Mouse (Mus musculus): Measurements from ENCODE around the gene Lzts3. TPM values are rescaled to one million over a fixed set of nuclear protein-coding genes. Genes with fewer than 3 reads are reported as not detected.
"Not testable (repeated sequence)": the region's sequence is repeated elsewhere in the genome, so short reads cannot be mapped to it uniquely, and the experiment has no call there.

Gene Lzts3
- polyA plus RNA-seq, 1 experiment from 2014 or later, result 3.7 TPM

DNA sequence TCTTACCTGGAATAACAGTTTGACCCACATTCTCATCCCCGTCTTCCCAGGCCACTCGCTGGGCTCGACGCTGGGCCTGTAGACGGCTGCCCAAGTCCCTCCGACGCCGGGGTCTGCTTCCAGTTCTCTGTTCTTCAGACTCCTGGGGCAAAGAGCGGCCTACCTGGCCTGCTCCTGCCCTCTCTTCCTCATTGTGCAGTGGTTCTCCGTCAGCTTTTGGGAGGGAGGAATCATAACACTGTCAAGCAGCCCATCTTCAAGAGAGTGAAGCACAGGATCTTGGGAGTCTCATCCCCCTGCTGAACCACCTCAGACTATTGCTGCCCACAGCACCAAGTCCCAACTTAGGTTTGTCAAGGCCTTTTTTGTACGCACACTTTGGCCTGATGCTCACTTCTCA lies 20.7 kb upstream of the Lzts3 start:
- Histone ChIP-seq H3K9me3 (ENCODE audit: control insufficient read depth, low read length) (no peaks in the 10 kb centered on the region), H3K4me3 (ENCODE audit: low read length) (peak overlapping the region; percentile 64), H3K36me3 (ENCODE audit: control insufficient read depth, insufficient read depth, low read length) (peaks cover 37% of the 10 kb centered on the region), H3K27ac (ENCODE audit: low read depth, low read length) (no peak overlapping the region), H3K4me2 (replicated peaks; ENCODE audit: low read depth, low read length) (peak overlapping the region; percentile 61), H3K4me1 (ENCODE audit: control insufficient read depth, insufficient read depth, low read length) (peaks cover 21% of the 10 kb centered on the region), H3K9ac (ENCODE audit: low read depth, low read length) (peak overlapping the region; percentile 87; the same call in 1 of the 2 replicates), H3K27me3 (ENCODE audit: control insufficient read depth, insufficient read depth, low read length) (no peaks in the 10 kb centered on the region)
- ATAC-seq (ENCODE audit: low FRiP score, low TSS enrichment), result no peak
- WGBS, result 90% methylated on average over 11 of the region's 11 CpGs

DNA sequence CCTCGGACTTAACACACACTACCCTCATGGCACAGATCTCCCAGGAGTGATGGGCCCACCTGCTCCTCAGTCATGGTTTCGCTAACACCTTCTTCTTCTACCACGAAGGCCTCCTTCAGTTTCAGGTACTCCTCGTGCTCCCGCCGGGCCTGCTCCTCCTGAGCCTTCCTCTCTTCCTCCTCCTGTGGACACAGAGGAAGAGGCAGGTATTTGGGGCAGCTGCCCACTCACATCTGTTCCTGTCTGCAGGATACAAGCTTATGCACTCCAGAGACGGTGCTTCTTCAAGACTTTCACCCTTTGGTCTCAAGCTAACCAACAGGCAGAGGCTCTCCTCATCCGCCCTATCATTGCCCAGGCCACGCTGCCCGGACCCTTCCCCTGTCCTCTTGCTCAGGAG lies 15.9 kb upstream of the Lzts3 start:
- H3K36me3 ChIP-seq (ENCODE audit: control insufficient read depth, insufficient read depth, low read length), result peaks cover 82% of the 10 kb centered on the region
- 89% methylated on average over 10 of the region's 10 CpGs for WGBS
- H3K4me2 ChIP-seq (replicated peaks; ENCODE audit: low read depth, low read length), result no peak overlapping the region
- no peaks in the 10 kb centered on the region for H3K9me3 ChIP-seq (ENCODE audit: control insufficient read depth, low read length)
- H3K4me1 ChIP-seq (ENCODE audit: control insufficient read depth, insufficient read depth, low read length), result peaks cover 6% of the 10 kb centered on the region
- H3K4me3 ChIP-seq (ENCODE audit: low read length), result no peak overlapping the region
- H3K27me3 ChIP-seq (ENCODE audit: control insufficient read depth, insufficient read depth, low read length), result no peaks in the 10 kb centered on the region
- no peak for ATAC-seq (ENCODE audit: low FRiP score, low TSS enrichment)
- no peak overlapping the region for H3K9ac ChIP-seq (ENCODE audit: low read depth, low read length)
- H3K27ac ChIP-seq (ENCODE audit: low read depth, low read length), result no peak overlapping the region

DNA sequence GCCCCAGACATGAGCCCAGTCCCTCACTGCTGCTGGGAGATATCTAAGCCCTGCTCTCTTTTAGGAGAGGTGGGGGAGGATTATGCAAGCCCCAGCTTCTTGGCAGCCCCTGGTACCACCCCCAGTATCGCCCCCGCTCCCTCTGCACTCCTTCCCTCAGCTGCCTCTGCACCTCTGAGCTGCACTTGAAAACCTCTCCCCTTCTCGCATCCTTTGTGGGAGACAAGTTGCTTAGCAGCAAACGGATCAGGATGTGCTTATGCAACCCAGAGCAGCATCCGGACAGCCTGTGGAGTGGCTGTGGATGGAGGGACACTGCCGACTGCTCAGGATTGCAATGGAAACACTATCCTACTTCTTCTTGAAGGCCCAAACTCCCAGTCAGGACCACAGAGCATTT lies 14.9 kb upstream of the Lzts3 start:
- ATAC-seq (ENCODE audit: low FRiP score, low TSS enrichment), result no peak
- Histone ChIP-seq H3K36me3 (ENCODE audit: control insufficient read depth, insufficient read depth, low read length) (peaks cover 83% of the 10 kb centered on the region), H3K4me2 (replicated peaks; ENCODE audit: low read depth, low read length) (no peak overlapping the region), H3K9ac (ENCODE audit: low read depth, low read length) (no peak overlapping the region), H3K27ac (ENCODE audit: low read depth, low read length) (no peak overlapping the region), H3K4me1 (ENCODE audit: control insufficient read depth, insufficient read depth, low read length) (no peaks in the 10 kb centered on the region), H3K9me3 (ENCODE audit: control insufficient read depth, low read length) (no peaks in the 10 kb centered on the region), H3K27me3 (ENCODE audit: control insufficient read depth, insufficient read depth, low read length) (no peaks in the 10 kb centered on the region), H3K4me3 (ENCODE audit: low read length) (no peak overlapping the region)
- 89% methylated on average over 6 of the region's 6 CpGs for WGBS

DNA sequence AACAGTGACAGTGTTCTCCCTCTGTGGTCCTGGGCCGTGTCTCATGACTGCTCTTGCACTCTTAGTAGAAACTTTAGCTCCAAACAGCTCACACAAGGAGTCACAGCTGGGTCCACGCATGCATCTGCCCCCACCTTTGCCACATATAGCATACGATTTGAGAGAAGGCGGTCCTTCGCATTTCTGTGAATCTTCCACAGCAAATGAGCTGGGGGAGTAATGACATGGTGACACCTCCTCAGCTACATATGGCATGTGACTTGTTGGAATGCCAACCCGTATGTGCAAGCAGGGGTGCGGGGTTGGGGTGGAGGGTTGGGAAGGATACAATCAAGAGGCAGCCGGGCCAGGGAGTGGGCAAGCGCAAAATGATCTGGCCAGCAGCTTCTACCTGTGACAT lies 13.9 kb upstream of the Lzts3 start:
- WGBS, result 92% methylated on average over 9 of the region's 9 CpGs
- H3K9ac ChIP-seq (ENCODE audit: low read depth, low read length), result no peak overlapping the region
- H3K4me1 ChIP-seq (ENCODE audit: control insufficient read depth, insufficient read depth, low read length), result no peaks in the 10 kb centered on the region
- ATAC-seq (ENCODE audit: low FRiP score, low TSS enrichment), result no peak
- peaks cover 79% of the 10 kb centered on the region for H3K36me3 ChIP-seq (ENCODE audit: control insufficient read depth, insufficient read depth, low read length)
- no peak overlapping the region for H3K27ac ChIP-seq (ENCODE audit: low read depth, low read length)
- no peaks in the 10 kb centered on the region for H3K9me3 ChIP-seq (ENCODE audit: control insufficient read depth, low read length)
- no peak overlapping the region for H3K4me3 ChIP-seq (ENCODE audit: low read length)
- H3K27me3 ChIP-seq (ENCODE audit: control insufficient read depth, insufficient read depth, low read length), result no peaks in the 10 kb centered on the region
- H3K4me2 ChIP-seq (replicated peaks; ENCODE audit: low read depth, low read length), result no peak overlapping the region

DNA sequence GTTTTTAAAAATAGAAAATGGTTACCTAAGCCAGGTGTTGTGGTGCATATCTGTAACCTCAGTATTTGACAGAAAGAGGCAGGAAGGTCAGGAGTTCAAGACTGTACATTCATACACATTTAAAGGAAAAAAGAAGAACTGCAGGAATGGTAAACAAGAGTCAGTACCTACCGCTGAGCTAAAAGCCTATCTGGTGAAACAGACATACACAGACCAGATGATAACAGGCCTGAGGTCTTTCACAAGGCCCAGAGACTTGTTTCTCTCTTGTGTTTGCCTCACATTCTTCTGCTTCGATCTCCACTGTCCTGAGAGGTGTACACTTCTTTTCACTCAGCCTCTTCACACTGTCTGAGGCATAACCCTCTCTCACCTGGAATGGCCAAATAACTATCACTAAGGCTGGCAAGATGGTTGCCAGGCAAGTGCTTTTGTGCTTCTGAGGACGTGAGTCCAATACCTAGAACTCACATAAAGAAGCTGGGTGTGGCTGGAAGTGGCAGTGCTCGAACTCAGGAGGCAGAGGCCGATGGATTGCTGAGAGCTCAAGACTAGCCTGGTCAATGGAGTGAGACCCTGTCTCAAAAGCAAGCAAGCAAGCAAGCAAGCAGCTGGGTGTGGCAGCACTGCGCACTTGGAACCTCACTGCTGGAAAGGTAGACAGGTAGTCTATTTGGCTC lies 13.2 kb upstream of the Lzts3 start:
- Histone ChIP-seq H3K27me3 (ENCODE audit: control insufficient read depth, insufficient read depth, low read length) (no peaks in the 10 kb centered on the region), H3K9ac (ENCODE audit: low read depth, low read length) (no peak overlapping the region), H3K4me1 (ENCODE audit: control insufficient read depth, insufficient read depth, low read length) (no peaks in the 10 kb centered on the region), H3K27ac (ENCODE audit: low read depth, low read length) (no peak overlapping the region), H3K36me3 (ENCODE audit: control insufficient read depth, insufficient read depth, low read length) (peaks cover 71% of the 10 kb centered on the region), H3K4me2 (replicated peaks; ENCODE audit: low read depth, low read length) (no peak overlapping the region), H3K4me3 (ENCODE audit: low read length) (no peak overlapping the region), H3K9me3 (ENCODE audit: control insufficient read depth, low read length) (no peaks in the 10 kb centered on the region)
- ATAC-seq (ENCODE audit: low FRiP score, low TSS enrichment), result no peak
- 90% methylated on average over 6 of the region's 6 CpGs for WGBS

DNA sequence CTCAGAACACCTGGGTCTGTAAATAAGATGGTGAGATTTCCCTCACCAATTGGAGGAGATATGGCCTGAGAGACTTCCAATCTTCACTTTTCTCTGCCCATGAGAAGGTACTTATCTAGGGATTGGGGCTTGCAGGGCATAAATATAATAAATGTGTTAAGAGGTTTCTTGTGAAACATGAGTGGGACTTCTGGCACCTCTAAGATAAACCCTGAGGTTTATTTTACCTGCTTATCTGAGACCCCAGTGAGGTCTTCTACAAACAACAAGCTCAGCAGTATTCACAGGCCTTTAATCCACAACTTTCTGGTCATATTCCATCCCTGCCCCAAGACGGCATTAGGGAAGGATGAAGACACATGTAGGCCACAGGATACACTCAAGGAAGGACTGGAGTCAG lies 11.2 kb upstream of the Lzts3 start:
- H3K4me1 ChIP-seq (ENCODE audit: control insufficient read depth, insufficient read depth, low read length), result no peaks in the 10 kb centered on the region
- H3K4me3 ChIP-seq (ENCODE audit: low read length), result no peak overlapping the region
- no peak for ATAC-seq (ENCODE audit: low FRiP score, low TSS enrichment)
- no peak overlapping the region for H3K4me2 ChIP-seq (replicated peaks; ENCODE audit: low read depth, low read length)
- 86% methylated on average over 1 of the region's 1 CpGs for WGBS
- no peak overlapping the region for H3K9ac ChIP-seq (ENCODE audit: low read depth, low read length)
- no peaks in the 10 kb centered on the region for H3K9me3 ChIP-seq (ENCODE audit: control insufficient read depth, low read length)
- no peaks in the 10 kb centered on the region for H3K27me3 ChIP-seq (ENCODE audit: control insufficient read depth, insufficient read depth, low read length)
- H3K36me3 ChIP-seq (ENCODE audit: control insufficient read depth, insufficient read depth, low read length), result peaks cover 57% of the 10 kb centered on the region
- H3K27ac ChIP-seq (ENCODE audit: low read depth, low read length), result no peak overlapping the region

DNA sequence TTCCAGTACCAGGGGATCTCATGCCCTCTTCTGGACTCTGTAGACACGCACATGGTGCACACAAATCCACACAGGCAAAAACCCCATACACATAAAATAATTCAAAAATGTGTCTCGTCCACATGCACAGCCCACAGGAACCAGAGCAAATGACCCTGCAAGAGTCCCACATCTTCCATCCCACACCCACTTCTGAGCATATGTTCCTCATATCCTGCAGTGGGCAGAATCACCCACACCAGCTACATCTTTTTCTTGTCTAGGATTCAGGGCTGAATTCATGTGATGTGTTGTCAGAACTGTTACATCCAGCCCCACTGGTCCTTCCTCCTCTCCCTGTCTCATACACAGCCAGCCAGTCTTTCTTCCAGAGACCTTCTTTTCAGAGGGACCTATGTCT lies 10.7 kb upstream of the Lzts3 start:
- Histone ChIP-seq H3K9ac (ENCODE audit: low read depth, low read length) (no peak overlapping the region), H3K4me3 (ENCODE audit: low read length) (no peak overlapping the region), H3K36me3 (ENCODE audit: control insufficient read depth, insufficient read depth, low read length) (peaks cover 54% of the 10 kb centered on the region), H3K9me3 (ENCODE audit: control insufficient read depth, low read length) (no peaks in the 10 kb centered on the region), H3K27me3 (ENCODE audit: control insufficient read depth, insufficient read depth, low read length) (no peaks in the 10 kb centered on the region), H3K4me2 (replicated peaks; ENCODE audit: low read depth, low read length) (no peak overlapping the region), H3K27ac (ENCODE audit: low read depth, low read length) (no peak overlapping the region), H3K4me1 (ENCODE audit: control insufficient read depth, insufficient read depth, low read length) (no peaks in the 10 kb centered on the region)
- no peak for ATAC-seq (ENCODE audit: low FRiP score, low TSS enrichment)
- WGBS, result 94% methylated on average over 2 of the region's 2 CpGs

DNA sequence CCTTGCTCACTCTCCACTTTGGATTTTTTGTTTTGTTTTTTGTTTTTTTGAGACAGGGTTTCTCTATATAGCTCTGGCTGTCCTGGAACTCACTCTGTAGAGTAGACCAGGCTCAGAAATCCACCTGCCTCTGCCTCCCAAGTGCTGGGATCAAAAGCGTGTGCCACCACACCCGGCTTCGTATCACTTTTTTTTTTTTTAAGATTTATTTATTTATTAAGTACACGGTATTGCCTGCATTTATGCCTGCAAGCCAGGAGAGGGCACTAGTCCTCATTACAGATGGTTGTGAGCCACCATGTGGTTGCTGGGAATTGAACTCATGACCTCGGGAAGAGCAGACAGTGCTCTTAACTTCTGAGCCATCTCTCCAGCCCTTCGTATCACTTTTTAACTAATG lies 6.4 kb upstream of the Lzts3 start:
- not testable (repeated sequence) for H3K27ac ChIP-seq (ENCODE audit: low read depth, low read length); H3K27me3 ChIP-seq (ENCODE audit: control insufficient read depth, insufficient read depth, low read length); H3K4me3 ChIP-seq (ENCODE audit: low read length); H3K9ac ChIP-seq (ENCODE audit: low read depth, low read length); H3K4me1 ChIP-seq (ENCODE audit: control insufficient read depth, insufficient read depth, low read length); H3K4me2 ChIP-seq (replicated peaks; ENCODE audit: low read depth, low read length); ATAC-seq (ENCODE audit: low FRiP score, low TSS enrichment); H3K9me3 ChIP-seq (ENCODE audit: control insufficient read depth, low read length)
- 84% methylated on average over 6 of the region's 6 CpGs for WGBS
- H3K36me3 ChIP-seq (ENCODE audit: control insufficient read depth, insufficient read depth, low read length), result peaks cover 13% of the 10 kb centered on the region

DNA sequence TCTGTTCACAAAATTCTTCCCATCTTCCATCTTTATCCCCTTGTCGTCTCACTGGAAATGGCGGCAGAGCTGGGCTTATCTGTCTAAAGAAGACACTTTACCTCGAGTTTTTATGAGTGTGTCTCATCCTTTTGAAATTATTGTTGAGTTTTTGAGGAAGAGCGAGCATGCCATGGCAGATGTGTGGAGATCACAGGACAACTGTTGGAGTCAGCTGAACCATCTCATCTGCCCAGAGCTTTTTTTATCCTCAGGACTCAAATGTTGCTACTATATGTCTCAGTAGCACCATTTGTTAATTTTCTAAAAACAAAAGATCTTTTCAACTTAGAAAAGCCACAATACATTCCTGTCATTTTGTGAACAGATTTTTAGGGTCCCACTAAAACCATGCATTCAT lies 2.6 kb upstream of the Lzts3 start:
- H3K9ac ChIP-seq (ENCODE audit: low read depth, low read length), result no peak overlapping the region
- H3K4me3 ChIP-seq (ENCODE audit: low read length), result no peak overlapping the region
- no peaks in the 10 kb centered on the region for H3K36me3 ChIP-seq (ENCODE audit: control insufficient read depth, insufficient read depth, low read length)
- no peak for ATAC-seq (ENCODE audit: low FRiP score, low TSS enrichment)
- H3K4me1 ChIP-seq (ENCODE audit: control insufficient read depth, insufficient read depth, low read length), result peaks cover 3% of the 10 kb centered on the region; the same call in 1 of the 2 replicates
- WGBS, result 84% methylated on average over 4 of the region's 4 CpGs
- H3K27ac ChIP-seq (ENCODE audit: low read depth, low read length), result no peak overlapping the region
- H3K4me2 ChIP-seq (replicated peaks; ENCODE audit: low read depth, low read length), result no peak overlapping the region
- no peaks in the 10 kb centered on the region for H3K27me3 ChIP-seq (ENCODE audit: control insufficient read depth, insufficient read depth, low read length)
- no peaks in the 10 kb centered on the region for H3K9me3 ChIP-seq (ENCODE audit: control insufficient read depth, low read length)

Measured in kidney, embryonic 14.5 days (tissue).